Mouse (Mus musculus) stomach, embryonic 16.5 days (tissue): ENCODE measurements at regions not wholly inside any gene's neighbourhood (a gene's known extent, or its start where the extent isn't known, plus 50 kb on each side); places are given as distances from the start of the nearest gene placed in this dataset.

Source experiments
- ATAC-seq: fragments of 200-750 bp; cut with Nextera tagmentation; 2 replicates; pipeline ENCODE4 v1.8.0; 2017; ENCODE audit warnings: moderate number of reproducible peaks, moderate TSS enrichment; ENCODE audit not compliant: insufficient read depth, low FRiP score
- H3K27ac ChIP-seq: fragments of 300-500 bp; sonication (generic); 2 replicates; pipeline ENCODE4 v1.5.1; 2014; ENCODE audit warnings: low read length
- H3K27me3 ChIP-seq: fragments of 300-500 bp; sonication (generic); 2 replicates; pipeline ENCODE4 v1.6.1; 2014; ENCODE audit warnings: low read length, control low read depth, mixed read lengths; ENCODE audit not compliant: control insufficient read depth, insufficient read depth
- H3K36me3 ChIP-seq: fragments of 300-500 bp; sonication (generic); 2 replicates; pipeline ENCODE4 v1.6.1; 2014; ENCODE audit warnings: low read length; ENCODE audit not compliant: control insufficient read depth, insufficient read depth
- H3K4me1 ChIP-seq: fragments of 300-500 bp; sonication (generic); 2 replicates; pipeline ENCODE4 v1.6.1; 2014; ENCODE audit warnings: low read length, control low read depth, mixed read lengths; ENCODE audit not compliant: control insufficient read depth, insufficient read depth
- H3K4me2 ChIP-seq: fragments of 300-500 bp; sonication (generic); 2 replicates; pipeline ENCODE4 v1.6.1; 2014; ENCODE audit warnings: low read depth, low read length, mixed read lengths
- H3K4me3 ChIP-seq: fragments of 300-500 bp; sonication (generic); replicated peaks from 2 replicates; pipeline ENCODE4 v1.5.1; 2014; ENCODE audit warnings: mild to moderate bottlenecking, low read length
- H3K9ac ChIP-seq: fragments of 300-500 bp; sonication (generic); 2 replicates; pipeline ENCODE4 v1.6.1; 2014; ENCODE audit warnings: low read length
- H3K9me3 ChIP-seq: fragments of 300-500 bp; sonication (generic); replicated peaks from 2 replicates; pipeline ENCODE4 v1.6.1; 2016; ENCODE audit warnings: low read length, control low read depth; ENCODE audit not compliant: control insufficient read depth
- WGBS: fragments of 180-500 bp; shearing (Covaris S2); extraction: QIAGEN DNeasy Blood & Tissue Kit; methylation state at CpG from one replicate; pipeline ENCODE4 v1.1.7; 2014; 5-methylcytosine and 5-hydroxymethylcytosine counted together

DNA sequence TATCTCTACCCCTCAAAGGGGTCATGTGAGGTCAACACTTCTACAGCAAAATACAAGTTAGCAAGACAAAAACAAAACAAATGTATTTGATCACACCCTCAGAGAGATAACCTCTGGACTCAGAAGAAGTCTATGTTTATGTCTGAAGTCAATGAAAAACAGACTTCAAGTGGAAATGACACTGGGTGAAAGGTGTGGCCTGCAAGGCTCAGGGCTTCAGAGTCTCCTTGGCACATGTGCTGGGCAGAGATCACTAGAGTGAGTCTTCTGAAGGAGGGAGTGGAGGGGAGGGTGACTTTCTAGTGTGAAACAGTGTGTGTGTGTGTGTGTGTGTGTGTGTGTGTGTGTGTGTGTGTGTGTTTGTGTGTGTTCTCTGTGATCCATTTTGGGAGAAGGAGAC lies 68.2 kb downstream of the Il12a start:
- peaks cover 15% of the 10 kb centered on the region for H3K4me1 ChIP-seq
- H3K36me3 ChIP-seq, result no peaks in the 10 kb centered on the region
- no peak overlapping the region for H3K4me3 ChIP-seq
- no peak for ATAC-seq
- H3K4me2 ChIP-seq, result no peak overlapping the region
- no peaks in the 10 kb centered on the region for H3K9me3 ChIP-seq
- no peak overlapping the region for H3K9ac ChIP-seq
- no peaks in the 10 kb centered on the region for H3K27me3 ChIP-seq
- no peak overlapping the region for H3K27ac ChIP-seq

GRCm38 (mm10) chr3:68759375-68759774 lies 68.9 kb downstream of the Il12a start:
- Histone ChIP-seq H3K4me3 (no peak overlapping the region), H3K4me2 (no peak overlapping the region), H3K27ac (no peak overlapping the region), H3K9ac (no peak overlapping the region), H3K4me1 (peaks cover 15% of the 10 kb centered on the region), H3K36me3 (no peaks in the 10 kb centered on the region), H3K9me3 (no peaks in the 10 kb centered on the region), H3K27me3 (no peaks in the 10 kb centered on the region)
- 34% methylated on average over 8 of the region's 8 CpGs for WGBS
- ATAC-seq, result no peak

DNA sequence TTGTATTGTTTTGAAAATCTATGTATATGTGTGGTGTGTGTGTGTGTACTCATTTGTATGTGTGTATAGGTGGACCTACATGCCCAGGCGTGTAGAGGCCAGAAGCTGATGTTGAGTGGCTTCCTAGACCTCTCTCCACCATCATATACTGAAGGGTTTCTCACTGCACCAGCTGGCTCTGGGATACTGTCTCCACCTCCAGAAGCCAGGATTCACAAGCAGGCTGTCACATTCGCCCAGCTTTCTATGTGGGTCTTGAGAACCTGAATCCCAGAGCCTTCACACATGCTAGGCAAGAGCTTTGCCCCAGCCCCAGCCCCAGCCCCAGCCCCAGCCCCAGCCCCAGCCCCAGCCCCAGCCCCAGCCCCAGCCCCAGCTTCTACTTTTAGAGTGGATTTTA lies 70.4 kb downstream of the Il12a start:
- H3K4me3 ChIP-seq, result no peak overlapping the region
- H3K36me3 ChIP-seq, result no peaks in the 10 kb centered on the region
- no peaks in the 10 kb centered on the region for H3K9me3 ChIP-seq
- no peaks in the 10 kb centered on the region for H3K27me3 ChIP-seq
- no peak overlapping the region for H3K27ac ChIP-seq
- peaks cover 15% of the 10 kb centered on the region for H3K4me1 ChIP-seq
- 74% methylated on average over 2 of the region's 2 CpGs for WGBS
- no peak overlapping the region for H3K9ac ChIP-seq
- no peak for ATAC-seq
- H3K4me2 ChIP-seq, result no peak overlapping the region

DNA sequence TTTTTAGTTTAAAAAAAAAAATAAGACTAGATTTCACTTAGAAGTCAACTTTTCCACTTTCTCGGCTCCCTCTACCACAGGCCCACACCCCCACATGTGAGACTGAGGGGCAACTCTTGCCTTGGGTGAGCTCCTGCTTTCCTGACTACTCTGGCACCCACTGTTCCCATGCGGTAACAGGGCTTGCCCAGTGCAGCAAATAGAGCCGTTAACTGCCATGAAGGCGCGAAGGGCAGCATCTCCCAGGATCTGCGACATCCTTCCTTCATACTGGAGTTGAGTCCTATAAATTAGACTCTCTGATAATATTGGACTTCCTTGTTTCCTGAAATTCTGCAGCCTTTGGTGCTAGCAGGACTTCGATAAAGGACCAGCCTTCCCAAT lies 70.8 kb downstream of the Il12a start:
- Histone ChIP-seq H3K4me1 (peaks cover 15% of the 10 kb centered on the region), H3K27ac (no peak overlapping the region), H3K4me2 (peak overlapping the region; percentile 29), H3K4me3 (no peak overlapping the region), H3K36me3 (no peaks in the 10 kb centered on the region), H3K27me3 (no peaks in the 10 kb centered on the region), H3K9ac (no peak overlapping the region), H3K9me3 (no peaks in the 10 kb centered on the region)
- 49% methylated on average over 7 of the region's 7 CpGs for WGBS
- no peak for ATAC-seq

DNA sequence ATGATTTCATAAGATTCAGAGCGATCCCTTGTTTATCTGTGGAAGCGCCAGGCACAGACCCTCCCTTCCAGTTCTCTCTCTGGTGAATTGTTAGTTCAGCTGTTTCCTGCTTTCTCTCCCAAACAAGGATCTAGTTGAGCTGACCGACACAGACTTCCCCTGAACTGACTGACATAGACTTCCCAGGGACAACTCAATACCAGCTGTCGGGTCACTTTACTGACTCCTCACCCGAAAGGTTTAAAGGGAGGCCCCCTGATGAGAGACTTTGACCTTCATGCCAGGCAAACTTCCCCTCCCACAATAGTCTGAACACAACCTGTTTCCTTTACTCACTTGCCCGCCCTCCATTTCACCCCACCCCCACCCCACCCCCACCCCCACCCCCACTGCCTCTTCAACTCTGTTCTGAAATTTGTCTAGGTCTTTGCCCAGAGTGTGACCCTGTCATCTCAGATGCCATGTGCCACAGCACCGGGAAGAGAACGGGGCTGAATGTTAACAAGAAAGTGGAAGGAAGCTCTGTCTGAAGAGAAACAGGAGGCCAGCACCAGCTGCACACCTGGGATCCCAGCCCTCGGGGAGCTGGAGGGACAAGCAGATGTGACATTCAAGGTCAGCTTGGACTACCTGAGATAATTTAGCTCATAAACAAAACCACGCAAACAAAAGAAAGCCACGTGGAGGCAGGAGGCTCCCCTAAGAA lies 71.3 kb downstream of the Il12a start:
- Histone ChIP-seq H3K4me2 (peak overlapping the region; percentile 29), H3K9ac (no peak overlapping the region), H3K27me3 (no peaks in the 10 kb centered on the region), H3K36me3 (no peaks in the 10 kb centered on the region), H3K4me1 (peaks cover 15% of the 10 kb centered on the region), H3K27ac (no peak overlapping the region), H3K4me3 (no peak overlapping the region; the same call in 1 of the 2 replicates), H3K9me3 (no peaks in the 10 kb centered on the region)
- ATAC-seq, result peak; percentile 15; the same call in 1 of the 2 replicates
- whole genome bisulfite sequencing, result 12% methylated on average over 11 of the region's 11 CpGs

DNA sequence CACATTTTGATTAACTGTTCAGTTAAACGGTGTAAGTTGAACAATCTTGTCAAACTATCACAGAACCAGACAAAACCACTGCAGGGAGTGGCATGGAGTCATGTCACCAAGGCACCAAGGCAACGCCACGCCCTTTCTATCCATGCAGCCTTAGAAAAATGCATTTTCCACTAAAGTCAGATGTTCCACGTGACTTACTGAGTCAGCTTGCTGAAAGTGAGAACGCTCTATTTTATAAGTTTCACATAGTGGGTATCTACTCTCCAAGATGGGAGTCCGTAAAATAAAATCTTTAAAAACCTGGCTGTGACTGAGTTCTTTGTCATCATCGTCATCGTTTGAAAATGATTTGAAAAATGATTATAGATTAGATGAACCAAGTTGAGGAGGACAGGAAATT lies 72.5 kb downstream of the Il12a start:
- Histone ChIP-seq H3K9ac (no peak overlapping the region), H3K27ac (no peak overlapping the region), H3K27me3 (no peaks in the 10 kb centered on the region), H3K4me1 (peaks cover 15% of the 10 kb centered on the region), H3K36me3 (no peaks in the 10 kb centered on the region), H3K9me3 (no peaks in the 10 kb centered on the region), H3K4me3 (no peak overlapping the region), H3K4me2 (no peak overlapping the region)
- ATAC-seq, result no peak
- 82% methylated on average over 8 of the region's 8 CpGs for WGBS

DNA sequence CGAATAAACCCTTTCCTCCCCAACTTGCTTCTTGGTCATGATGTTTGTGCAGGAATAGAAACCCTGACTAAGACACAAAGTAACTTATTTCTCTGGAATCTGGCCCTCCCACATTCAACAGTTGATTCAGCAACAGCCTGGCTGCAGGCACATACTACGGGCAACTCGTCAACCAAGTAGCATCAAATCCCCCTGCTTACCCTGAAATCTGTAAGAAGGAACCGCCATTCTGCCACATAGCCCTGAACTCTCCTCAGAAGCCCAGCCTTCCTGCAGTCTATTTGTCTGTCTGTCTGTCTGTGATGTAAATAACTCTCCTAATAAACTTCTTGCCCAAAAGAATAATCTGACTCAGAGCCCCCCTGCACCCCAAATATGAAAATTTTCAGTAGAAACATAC lies 73.9 kb downstream of the Il12a start:
- Histone ChIP-seq H3K9ac (no peak overlapping the region), H3K27me3 (no peaks in the 10 kb centered on the region), H3K36me3 (no peaks in the 10 kb centered on the region), H3K4me2 (no peak overlapping the region), H3K27ac (no peak overlapping the region), H3K9me3 (no peaks in the 10 kb centered on the region), H3K4me1 (peaks cover 10% of the 10 kb centered on the region), H3K4me3 (no peak overlapping the region)
- WGBS, result 88% methylated on average over 4 of the region's 4 CpGs
- no peak for ATAC-seq

DNA sequence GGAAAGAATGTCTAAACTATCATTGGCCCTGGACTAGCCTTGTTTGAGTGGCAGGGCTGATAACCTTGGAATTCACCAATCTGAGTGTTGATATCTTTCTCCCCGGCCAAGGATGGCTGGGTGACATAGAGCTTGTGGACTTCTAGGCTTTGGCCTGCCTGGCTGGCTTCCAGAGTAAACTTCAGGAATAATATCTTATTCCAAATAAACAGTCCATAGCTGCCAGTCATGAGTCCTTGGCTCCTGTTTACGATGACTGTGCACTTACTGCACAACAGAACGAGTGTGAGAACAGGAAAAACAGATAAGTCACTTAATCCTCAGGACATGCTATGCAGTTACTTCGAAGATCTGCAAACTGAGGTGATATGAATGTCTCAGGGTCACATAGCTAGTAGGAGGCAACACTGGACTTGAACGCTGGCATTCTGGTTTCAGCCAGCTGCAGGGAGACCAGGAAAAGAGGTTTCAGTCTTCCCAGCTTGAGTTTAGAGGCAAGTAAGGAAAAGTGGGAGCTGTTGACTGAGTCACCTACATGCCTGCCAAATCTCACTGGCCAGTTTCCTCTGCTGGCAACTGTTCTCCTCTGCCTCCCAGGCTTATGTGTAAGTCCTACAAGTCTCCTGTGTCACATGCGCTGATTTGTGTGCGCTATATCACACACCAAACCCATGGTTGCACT lies 74.6 kb downstream of the Il12a start:
- ATAC-seq, result peak; percentile 64
- Histone ChIP-seq H3K27ac (no peak overlapping the region), H3K27me3 (no peaks in the 10 kb centered on the region), H3K4me1 (peaks cover 10% of the 10 kb centered on the region), H3K36me3 (no peaks in the 10 kb centered on the region), H3K4me3 (no peak overlapping the region), H3K4me2 (no peak overlapping the region), H3K9me3 (no peaks in the 10 kb centered on the region), H3K9ac (no peak overlapping the region)
- WGBS, result 48% methylated on average over 7 of the region's 7 CpGs

GRCm38 (mm10) chr3:68771579-68771978 lies 81.1 kb downstream of the Il12a start:
- 85% methylated on average over 3 of the region's 3 CpGs for WGBS
- no peak overlapping the region for H3K27ac ChIP-seq
- no peaks in the 10 kb centered on the region for H3K9me3 ChIP-seq
- H3K36me3 ChIP-seq, result no peaks in the 10 kb centered on the region
- H3K4me1 ChIP-seq, result no peaks in the 10 kb centered on the region
- H3K4me2 ChIP-seq, result no peak overlapping the region
- H3K9ac ChIP-seq, result no peak overlapping the region
- no peaks in the 10 kb centered on the region for H3K27me3 ChIP-seq
- no peak overlapping the region for H3K4me3 ChIP-seq
- ATAC-seq, result no peak
